Mouse (Mus musculus) kidney, postnatal 10 days (tissue): ENCODE measurements at regions not wholly inside any gene's neighbourhood (a gene's known extent, or its start where the extent isn't known, plus 50 kb on each side); places are given as distances from the start of the nearest gene placed in this dataset.
"Not testable (repeated sequence)": the region's sequence is repeated elsewhere in the genome, so short reads cannot be mapped to it uniquely, and the experiment has no call there.

ENCODE experiments used
- DNase-seq: peaks from one replicate; pipeline ENCODE4 v3.0.0; 2021; ENCODE audit warnings: mixed read lengths

DNA sequence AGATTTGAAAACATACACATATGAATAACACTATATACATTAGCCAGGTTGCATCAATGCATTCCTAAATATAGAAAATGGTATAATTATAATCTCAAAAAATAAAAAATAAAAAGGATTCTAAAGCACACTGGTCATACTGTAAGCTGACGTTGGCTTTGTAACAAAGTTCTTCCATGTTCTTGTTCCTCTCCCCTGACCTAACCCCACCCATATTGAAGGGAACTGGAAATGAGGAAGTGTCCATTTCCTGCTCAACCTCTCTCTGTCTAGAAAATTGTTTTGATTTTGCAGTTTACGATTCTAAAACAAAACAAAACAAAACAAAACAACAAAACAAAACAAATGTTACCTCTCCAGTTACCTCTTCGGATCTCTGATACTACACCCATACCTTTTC is 427.5 kb upstream of the Dab2 start:
- DNase-seq: no peak

DNA sequence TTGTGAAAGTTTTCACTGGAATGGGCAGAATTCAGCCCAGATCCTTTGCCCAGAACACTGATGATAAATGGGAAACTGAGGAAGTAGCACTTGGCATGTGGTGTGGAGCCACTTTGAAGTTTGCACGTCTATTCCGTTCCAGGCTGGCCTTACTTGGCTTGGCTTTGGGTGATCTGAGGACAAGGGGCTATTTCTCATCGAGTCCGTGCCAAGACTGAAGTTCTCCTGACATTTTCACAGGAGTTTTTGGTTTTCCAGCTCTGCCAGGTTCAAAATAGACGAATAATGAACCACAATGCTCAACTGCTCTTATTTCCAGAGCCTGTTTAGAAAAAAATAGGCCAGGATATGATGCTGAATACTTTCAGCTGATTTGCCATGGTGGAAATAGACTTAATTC is 421.8 kb upstream of the Dab2 start:
- DNase-seq: no peak

DNA sequence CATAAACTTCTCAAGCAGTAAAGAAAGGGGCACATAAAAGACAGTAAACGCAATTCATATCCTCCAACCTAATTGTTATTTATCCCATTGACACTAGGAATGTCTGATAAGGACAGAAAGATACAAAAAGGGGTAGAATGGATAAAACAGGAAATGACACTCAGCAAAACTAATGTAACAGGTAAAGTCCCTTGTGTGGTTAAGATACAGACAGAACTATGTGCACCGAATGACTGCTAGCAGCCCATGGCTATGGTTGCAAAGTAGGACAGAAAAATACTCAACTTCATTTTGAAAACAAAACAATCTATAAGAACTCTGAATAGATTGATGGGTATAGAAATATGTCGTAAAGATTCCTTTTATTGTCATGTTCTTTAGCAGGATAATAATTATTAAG is 408.4 kb upstream of the Dab2 start:
- DNase-seq: no peak

DNA sequence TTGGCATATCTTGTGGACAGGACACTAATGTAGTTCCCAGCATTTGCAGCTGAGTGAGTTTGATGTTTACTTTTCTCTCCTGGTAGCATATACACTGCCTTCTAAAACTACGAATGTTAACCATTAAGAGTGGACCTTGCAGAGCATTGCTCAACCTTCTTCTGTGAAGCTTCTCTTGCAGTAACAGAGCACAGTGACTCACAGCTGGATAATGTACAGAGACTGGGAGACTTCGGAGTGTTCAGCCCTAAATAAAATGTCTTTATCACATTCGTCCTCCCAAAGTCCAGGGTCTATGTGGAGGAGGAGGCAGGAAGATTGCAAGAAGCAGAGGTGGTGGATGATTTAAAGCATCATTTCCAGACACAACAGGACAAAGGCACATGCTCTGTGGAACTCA is 407.6 kb upstream of the Dab2 start:
- no peak for DNase-seq

DNA sequence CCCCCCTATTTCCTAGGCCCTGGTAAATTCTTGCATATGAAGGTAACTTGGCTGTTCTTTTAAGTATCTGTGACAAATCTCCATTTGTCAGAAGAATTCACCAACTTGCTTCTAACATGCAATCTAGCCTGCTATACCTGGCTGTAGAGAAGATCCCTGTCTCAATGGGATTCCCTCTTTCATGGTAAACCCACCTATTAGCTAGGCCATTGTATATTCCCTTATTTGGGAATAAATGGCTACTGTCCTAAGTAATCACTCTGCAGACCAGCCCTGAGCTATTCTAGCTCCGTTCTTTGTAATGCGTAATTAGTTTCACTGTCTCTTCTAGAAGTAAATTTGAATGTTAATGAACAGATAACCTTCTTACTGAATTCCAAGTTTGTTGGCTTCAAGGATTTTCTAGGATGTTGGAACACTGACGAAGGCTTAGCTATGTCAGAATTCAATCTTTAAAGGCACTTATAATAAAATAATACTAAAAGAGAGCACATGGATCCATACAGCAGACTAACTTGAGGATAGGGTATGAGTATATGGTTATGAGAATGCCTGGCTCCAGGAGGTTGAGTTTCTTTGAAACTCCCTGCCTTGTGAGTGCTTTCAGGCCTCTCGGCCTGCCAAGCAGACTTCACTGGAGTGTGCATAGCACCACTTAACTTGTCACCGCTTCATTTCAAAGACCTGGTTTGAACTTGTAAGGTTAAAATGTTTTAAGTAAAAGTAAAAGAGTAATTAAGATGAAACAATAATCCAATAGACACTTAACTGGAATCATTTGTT is 403.7 kb upstream of the Dab2 start:
- not testable (repeated sequence) for DNase-seq

DNA sequence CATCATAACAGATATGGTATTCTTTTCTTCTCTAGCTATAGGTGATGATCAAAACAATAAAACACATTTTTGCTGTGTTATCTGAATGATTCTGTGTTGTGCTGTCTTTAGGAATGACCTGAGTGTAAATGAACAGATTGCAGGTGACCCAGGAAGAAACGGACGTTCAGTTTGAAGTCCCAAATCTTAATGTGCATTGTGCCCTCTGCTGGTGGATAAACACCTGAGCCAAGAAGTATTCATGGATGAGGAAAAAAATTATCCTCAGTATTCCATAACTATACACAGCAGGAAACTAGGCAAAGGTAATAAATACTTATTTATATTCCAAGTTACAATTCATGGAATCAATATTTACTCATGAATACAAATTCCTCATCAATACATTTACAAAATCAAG is 384.3 kb upstream of the Dab2 start:
- peak; percentile 67 for DNase-seq

DNA sequence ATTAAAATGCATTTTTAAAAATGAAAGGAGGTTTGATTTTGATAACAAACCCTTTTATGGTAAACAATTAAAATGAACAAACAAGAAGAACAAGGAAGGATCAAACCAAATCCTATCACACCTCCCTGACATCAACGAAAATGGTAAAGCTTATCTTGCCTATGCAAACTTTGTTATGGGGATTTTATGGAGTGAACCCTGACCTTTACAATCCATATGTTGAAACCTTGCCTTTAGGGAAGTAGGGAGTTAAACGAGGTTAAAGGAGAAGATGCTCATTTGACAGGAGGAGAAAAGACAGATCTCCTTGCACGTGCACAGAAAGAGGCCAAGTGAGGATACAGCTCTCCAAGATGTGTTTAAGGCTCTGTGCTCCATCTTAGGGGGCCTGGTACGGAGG is 379.5 kb upstream of the Dab2 start:
- no peak for DNase-seq

DNA sequence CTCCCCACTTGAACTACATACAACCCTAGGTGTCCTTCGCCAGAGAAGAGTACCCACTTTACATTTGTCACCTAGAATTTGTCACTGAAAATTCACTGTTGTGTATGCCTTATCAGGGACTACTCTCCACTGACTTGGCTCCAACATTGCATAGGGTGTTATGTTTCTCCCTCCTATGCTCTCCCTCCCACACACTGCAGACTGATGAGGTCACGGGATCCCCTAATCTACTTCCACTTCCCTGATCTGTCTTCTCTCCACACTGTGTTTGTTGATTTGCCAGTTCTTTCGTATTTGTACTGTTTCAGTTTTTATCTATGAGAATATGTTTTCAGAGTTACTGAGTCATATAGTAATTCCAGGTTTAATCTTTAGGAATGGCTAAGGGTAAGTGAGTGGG is 371.8 kb upstream of the Dab2 start:
- no peak for DNase-seq

DNA sequence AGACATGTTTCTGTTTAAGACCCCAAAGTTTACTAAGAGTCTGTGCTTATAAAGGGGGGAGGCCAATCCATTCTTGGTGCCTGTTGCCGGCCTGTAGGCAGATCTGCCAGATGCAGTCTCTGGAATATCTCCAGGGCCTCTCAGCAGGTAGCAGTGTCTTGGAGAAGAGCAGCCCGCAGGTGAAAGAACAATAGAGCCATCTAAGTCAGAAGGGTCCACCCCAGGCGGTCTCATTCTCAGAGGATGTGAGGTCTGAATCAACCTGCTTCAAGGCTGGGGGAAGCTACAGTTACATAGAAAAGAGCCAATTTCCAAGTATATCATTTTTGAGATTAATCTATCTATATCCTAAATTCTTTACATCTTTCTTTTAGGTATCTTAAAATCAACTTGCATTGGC is 366.0 kb upstream of the Dab2 start:
- DNase-seq: no peak

DNA sequence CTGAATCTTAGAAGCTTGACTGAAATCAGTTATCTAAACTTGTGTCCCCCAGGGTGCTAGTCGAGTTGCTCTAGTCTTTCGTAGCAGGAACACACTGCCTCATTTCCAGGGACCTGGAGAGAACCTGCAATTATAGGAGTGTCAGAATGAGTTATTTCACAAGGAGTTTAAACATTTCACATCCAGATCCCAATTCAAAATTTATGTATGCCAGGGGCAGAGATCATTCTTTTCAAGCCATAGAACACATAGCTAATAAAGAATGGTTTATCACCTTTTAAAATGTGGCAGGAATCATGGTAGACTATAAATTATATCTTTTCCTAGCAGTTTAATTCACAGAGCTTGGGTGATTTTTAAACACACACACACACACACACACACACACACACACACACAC is 358.6 kb upstream of the Dab2 start:
- no peak for DNase-seq

GRCm38 (mm10) chr15:5946650-5947049 is 352.9 kb upstream of the Dab2 start:
- no peak for DNase-seq

DNA sequence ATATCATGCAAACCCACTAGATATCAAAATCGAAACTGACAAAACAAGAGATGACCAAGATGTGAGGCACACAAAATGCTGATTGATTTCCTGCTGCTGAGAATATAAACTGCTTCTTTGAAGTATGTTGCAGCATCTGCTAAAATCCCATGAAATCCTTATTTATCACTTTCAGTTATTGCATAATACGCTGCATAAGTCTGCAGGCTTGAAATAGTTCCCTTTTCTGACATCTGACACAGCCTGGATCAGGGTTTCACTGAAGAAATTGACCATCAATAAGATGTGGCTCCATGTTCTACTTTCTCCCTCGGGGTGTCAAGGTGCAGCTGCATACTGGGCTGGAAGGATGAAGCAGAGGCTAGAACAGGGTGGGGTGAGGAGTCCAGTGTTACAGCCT is 348.7 kb upstream of the Dab2 start:
- DNase-seq: no peak

DNA sequence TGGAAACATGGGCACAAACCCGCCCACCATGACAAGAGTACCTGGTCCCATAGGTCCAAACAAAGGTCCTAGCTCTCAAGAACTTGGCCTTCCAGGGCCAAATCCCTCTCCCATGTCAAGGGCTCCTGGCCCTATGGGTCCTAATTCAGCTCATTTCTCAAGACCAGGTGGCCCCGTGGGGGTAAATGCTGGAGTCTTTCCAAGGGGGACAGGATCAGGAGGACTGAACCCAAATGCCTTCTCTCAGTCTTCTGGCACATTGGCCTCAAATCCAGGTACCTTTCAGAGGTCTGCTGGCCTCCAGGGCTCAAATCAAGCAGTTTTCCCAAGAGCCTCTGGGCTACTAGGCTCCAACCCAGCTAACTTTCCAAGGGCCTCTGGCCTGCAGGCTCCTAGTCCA is 347.9 kb upstream of the Dab2 start:
- DNase-seq: peak; percentile 11

- no peak for DNase-seq
Observed at GRCm38 (mm10) chr15:5953106-5953505, 346.5 kb upstream of the Dab2 start.

DNA sequence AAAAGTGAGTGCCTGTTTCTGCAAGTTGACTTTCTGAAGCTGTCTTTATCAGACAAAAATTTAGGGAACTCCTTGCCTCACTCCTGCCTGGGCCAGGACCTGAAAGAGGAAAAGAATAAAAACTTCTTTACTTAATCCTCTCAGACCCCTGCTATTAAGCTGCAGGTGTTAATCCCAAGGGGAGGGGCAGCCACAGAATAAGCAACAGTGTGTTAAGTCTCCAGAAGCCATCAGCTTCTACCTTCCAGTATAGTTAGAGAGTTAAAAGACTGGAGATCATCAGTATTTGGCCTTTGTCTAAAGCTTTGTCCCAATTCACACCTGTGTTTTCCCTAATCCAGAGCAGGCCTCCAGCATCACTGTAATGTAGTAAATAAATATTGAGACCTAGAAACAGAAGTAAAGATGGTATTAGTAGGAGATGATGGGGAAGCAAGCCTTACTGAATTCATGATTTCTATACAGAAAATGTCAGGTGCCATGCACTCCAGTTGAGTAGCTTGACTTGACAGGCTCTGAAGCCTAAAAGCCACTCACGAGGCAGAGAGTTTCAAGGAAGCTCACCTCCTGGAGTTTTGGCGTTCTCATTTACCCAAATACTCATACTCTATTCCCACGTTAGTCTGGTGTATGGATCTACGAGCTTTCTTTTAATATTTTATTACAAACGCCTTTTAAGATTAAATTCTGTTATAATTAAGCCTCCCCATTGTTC is 308.1 kb upstream of the Dab2 start:
- DNase-seq: no peak

- DNase-seq: not testable (repeated sequence)
Observed at GRCm38 (mm10) chr15:5992146-5992545, 307.4 kb upstream of the Dab2 start.

- DNase-seq: no peak
Observed at GRCm38 (mm10) chr15:6000816-6001215, 298.8 kb upstream of the Dab2 start.

DNA sequence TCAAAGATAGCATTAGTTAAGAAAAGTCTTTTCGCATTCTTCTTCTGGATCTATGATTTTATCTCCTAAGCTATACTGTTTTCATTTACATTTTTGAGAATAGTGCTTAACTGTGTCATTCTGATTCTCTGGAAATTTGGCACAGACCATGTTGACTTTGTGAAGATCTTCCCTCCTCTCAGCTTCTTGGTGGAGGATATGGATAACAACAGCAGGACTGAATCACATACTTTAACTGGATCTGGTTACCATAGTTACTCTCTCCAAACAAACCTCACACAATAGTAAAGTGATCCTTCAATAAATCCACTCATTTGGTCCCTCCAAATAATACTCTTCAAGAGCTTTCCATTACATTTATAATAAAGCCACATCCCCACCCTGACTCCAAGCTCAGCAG is 298.2 kb upstream of the Dab2 start:
- no peak for DNase-seq

- no peak for DNase-seq
Observed at GRCm38 (mm10) chr15:6014982-6015381, 284.6 kb upstream of the Dab2 start.

DNA sequence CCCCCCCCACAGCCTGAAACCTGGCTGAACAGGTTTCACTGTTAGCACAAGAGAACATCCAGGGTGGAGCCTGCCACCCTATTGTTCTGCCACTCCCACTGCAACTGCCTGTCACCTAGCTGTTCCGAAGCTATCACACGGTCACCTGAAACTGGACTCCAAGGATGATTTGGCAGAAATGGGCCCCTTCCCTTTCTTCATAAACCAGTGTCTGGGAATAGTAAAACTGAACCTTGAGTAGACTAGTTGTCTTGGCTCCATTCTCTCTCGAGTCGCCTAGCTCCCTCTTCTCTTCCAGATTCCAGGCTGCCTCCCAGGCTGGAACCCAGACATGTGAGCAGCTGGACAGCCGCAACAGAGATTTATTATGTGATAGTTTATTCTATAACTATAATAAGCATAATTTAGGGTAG is 282.9 kb upstream of the Dab2 start:
- DNase-seq: no peak

GRCm38 (mm10) chr15:6025543-6025942 is 274.0 kb upstream of the Dab2 start:
- no peak for DNase-seq

DNA sequence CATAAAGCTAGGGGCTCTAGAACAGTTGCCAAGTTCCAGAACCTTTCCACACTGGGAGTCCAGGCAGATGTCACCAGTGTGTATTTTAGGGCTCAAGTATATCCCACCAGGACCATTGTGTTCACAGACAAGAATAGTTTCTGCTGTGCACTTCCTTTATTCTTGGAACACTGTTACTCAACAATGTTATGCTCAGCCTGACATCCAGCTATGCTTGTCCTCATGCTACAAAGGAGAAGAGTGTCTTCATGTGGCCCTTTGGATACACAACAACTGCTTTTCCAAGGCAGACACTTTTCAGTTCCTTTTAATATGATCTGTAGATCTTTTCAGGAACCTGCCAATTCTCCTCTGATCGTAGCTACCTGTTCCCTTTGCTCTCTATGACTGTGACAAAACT is 270.4 kb upstream of the Dab2 start:
- DNase-seq: no peak

DNA sequence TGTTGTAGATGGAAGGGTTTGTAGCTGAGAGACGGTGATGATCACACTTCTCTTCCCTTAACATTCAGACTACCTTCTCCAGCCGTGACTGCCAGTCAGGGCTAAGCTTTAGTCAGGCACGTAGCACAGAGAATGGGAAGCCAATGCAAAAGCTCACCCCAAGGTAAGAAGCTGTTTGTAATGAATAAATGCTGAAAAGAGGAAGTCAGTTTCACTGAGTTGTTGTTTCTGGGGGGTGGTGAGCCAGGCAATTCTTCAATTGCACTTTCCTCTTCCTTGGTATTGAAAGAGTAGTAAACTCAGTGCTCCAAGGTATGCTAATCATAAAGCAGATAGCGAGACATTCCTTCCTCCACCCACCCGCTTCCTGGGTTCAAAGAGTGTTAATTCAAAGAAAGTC is 269.2 kb upstream of the Dab2 start:
- no peak for DNase-seq

GRCm38 (mm10) chr15:6034156-6034555 is 265.4 kb upstream of the Dab2 start:
- DNase-seq: no peak
